Mouse (Mus musculus) neural tube, embryonic 10.5 days (tissue): Measurements from ENCODE around the gene Lrrc74a.

Experiments used
- DNase-seq: peaks from one replicate; pipeline ENCODE4 v3.0.0-alpha.2; 2017; ENCODE audit warnings: low spot score; ENCODE audit errors: extremely low spot score

The Lrrc74a gene

DNA sequence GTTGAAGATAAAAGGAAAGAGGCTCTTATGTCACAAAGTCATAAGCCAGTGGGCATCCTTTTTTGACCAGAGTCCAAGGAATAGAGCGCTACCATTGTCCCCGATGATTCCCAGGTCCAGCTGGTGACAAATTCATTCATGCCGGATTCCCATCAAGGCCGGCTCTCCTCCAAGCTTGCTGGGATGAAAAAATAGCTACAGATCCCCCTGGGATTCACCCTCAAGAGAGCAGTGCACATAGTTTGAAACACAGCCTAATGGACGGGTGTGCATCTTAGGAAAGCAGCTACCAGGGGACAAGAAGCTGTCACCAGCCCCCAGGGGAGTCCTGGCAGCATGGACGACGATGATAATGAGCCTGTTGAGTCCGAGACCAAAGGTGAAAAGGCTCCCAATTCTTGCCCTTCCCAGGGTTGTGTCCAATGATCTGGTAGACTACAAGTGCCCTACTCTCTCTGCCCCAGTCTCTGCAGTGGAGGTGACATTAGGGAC lies at the start of gene Lrrc74a:
Gene Lrrc74a, plus strand, starts transcription at position 51 of the 492 bp plus-strand sequence.
- no peak for DNase-seq

DNA sequence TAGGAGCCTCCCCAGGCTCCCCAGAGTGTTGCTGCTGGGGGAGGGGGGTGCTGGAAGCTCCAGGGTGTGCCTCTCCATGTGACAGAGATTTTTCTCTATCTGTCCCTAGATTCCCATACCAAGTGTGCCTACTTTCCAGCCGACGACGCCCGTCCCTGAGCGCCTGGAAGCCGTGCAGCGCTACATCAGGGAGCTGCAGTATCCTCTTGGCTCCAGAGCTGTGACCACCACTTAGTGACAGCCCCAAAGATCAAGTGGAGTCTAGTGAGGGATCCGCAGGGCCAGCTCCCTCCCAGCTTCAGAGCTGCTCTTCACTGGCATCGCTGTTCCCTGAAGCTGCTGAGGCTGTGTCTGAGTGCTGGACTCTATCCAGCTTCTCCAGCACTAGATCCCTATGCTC lies 48.9 kb upstream of the Lrrc74a start:
- DNase-seq, result no peak

DNA sequence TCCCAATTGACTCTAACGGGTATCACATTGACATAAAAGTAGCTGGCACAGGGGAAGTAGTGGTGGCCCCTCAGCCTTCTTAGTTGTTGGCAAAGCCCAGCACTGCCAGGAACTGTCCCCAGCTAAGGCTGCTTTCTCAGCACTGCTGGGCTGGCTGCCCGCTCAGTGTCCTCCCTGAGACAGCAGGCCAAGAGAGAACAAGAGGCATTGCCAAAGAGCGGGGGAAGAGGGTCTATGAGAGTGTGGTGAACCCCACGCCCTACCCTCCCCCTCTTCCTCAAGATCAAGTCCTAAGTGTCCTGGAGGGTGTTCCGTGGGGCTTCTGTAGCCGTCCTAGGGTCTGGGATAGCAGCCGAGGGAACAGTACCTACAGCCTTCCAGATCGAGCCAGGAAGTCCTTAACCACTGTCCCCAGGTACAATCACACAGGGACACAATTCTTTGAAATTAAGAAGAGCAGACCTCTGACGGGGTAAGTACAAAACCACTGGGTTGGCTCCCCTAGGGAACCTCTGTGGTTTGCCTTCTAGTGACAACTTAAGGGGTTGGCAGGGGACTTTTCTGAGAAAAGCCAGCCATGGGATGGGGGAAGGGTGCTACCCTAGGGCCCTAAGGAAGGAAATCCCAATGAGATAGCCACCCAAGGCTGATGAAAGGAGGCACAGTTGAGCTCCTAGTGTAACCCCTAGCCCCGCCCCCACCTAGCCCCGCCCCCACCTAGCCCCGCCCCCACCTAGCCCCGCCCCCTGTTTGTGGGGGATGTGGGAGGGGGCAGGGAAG lies 47.4 kb upstream of the Lrrc74a start:
- DNase-seq, result no peak

DNA sequence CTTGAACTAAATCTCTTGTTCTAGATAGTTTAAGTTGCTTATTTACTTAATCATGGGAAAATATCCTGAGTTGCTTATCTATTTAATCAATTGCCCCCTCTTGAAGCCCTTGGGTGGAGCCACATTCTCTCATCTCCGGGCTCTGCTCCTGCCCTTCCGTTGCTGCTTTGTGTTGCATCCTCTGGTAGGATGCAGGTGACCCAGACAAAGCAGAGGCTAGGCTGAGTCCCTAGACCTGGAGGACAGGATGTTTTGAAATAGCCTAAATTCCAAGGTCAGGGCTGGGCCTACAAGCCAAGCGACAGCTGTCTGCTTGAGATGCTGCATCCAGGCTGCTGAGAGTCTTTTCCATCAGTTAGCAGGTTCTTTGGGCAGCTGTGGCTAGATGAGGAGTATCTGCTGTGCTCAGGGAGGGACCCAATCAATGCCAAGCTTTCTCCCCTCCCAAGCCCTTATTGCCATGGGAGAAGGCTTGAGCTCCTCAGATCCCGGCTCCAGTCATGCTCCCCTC lies 46.7 kb upstream of the Lrrc74a start:
- no peak for DNase-seq

DNA sequence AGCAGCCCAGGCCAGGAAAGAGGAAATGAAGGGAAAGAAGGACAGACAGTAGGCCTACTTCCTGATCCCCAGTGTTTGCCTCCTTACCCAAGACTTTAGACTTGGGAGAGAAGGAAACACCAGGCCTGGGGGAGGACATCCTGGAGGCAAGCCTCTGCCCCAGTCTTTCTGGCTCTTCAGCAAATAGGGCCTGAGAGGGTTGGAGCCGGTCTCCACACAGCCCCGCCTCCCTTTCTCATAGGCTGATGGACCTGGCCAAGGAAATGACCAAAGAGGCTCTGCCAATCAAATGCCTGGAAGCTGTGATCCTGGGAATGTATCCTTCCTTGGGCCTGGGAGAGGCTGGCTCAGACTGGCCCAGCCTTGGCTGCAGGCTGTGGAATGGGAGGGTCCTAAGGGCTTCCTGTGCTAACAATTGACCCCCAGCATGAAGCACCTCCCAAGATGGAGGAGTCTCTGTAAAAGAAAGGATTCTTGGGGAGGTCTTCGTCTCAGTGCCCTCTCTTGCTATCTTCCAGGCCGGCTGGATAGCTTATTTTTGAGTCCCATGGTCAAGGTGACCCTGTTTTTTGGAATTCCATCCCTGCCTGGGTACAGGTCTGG lies 46.1 kb upstream of the Lrrc74a start:
- no peak for DNase-seq

DNA sequence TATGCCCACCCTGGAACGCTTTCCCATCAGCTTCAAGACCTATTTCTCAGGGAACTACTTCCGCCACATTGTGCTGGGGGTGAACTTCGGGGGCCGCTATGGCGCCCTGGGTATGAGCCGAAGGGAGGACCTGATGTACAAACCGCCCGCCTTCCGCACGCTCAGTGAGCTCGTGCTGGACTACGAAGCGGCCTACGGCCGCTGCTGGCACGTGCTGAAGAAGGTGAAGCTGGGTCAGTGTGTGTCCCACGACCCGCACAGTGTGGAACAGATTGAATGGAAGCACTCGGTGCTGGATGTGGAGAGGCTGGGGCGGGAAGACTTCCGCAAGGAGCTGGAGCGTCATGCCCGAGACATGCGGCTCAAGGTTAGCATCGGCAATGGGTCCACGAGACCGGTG lies 45.3 kb upstream of the Lrrc74a start:
- DNase-seq, result no peak

DNA sequence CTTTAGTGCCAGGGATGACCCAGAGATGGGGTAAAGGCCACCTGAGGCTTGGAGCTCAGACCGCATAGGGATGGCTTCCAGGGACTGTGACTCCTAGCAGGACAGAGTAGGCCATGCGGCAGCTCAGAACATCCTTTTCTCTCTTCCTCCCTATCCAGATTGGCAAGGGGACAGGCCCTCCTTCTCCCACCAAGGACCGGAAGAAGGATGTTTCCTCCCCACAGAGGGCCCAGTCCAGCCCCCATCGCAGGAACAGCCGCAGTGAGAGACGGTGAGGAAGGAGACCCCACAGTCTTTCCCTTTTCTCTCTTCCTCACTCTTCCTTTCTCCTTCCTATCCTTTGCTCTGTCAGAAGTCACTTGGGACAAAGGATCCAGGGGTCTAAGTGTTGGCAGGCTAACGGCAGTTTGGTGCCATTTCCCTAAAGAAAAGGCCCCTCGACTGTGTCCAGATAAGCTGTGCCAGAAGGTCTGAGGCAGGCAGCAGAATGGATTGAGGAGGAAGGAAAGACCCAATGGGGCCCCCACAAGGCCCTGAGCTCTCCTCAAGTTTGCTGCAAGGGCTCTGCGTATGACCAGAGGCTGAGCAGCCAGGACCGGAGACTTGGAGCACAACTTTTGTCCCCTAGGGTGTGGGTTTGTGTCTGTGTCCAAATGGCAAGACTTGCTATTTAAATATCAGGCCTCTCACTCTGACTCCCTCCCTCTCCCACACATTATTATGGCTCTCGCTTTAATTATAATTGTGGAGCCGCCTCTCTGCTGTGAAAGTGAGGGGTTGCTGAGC lies 43.3 kb upstream of the Lrrc74a start:
- no peak for DNase-seq

DNA sequence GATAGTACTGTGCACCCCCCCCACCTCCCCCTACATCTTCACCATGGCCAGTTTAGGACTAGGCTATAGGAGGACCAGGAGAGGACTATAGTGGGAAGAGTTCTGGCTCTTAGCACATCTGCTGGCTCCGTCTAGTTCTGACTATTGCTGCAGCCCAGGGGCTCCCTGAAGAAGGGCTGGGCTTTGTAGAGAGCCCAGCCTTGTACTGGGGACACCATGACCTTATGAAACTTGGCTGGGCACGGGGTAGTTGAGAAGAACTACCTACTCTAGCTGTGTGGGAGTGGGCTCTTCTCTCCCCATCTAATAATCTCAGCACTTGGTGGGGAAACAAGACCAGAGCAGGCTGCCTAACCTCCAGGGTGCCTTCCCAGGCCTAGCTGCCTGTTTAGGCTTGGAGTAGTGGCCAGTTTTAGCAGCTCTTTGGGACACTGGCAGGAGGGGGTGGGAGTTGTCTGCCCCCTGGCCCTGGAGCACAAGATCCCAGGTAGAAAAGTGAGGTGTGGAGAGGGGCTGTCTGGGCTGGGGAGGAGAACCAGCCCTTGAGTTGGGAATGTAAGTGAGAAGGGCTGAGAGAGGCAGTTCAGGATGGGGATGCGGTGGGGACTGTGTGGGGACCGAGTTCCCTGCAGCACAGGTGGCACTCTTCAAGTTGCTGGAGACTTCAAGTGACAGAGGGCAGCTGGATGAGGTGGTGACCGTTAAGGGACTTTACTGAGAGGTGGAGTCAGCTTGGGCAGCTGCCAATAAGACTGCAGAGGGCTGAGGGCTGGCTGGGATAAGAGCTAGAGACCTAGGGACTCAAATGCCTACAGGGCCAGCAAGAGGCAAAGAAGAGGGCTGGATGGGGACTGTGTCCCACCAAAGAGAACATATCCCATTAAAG lies 41.5 kb upstream of the Lrrc74a start:
- no peak for DNase-seq

DNA sequence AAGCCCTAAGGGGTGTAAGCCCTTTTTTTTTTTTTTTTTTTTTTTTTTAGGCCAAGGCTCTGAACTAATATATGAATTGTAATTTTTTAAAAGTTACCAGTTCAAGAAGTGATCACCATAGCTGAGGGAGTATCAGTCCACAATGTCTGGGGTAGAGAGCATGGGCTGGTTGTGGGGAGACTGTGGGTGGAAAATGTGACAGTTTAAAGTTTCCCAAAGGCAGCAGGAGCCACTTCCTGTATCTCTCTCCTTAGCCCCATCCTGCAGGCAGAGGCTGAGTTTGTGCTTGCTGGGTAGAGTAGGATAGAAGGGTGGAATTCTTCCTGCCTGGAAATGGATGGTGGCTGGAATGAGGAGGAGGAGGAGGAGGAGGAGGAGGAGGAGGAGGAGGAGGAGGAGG lies 40.8 kb upstream of the Lrrc74a start:
- no peak for DNase-seq

DNA sequence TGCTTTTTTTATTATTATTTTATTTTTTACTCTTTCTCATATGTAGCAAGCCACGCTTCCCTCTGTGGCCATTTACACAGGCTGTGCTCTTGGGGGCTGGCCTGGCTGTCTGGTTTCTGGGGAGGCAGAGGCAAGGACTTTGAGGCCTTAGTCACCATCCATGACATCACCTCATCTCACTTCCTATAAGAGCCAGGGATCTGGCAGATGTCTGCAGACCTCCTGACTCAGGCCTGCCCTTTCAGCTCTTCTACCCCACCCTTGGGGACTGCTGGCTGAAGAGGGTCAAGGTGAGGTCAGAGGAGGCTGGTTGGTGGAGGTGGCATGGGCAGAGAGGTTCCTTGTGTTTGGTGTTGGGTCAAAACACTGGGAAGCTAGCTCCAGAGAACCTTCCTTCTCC lies 39.7 kb upstream of the Lrrc74a start:
- no peak for DNase-seq

DNA sequence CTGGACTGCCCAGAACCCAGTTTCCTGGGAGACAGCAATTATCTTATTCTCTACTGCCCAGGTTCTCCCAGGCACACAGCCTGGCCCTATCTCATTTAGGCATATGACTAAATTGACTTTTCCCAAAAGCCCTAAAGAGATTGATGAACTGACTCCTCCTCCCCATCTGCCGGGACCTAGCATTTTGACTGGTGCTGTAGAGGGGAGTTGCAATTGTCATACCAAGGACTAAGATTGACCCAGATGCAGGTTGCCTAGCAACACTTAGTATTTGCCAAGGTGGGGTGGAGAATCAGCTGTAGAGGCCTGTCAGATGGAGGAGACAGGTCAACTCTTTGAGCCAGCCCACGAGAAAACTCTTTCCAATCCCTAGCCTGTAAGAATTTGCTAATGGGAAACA lies 36.2 kb upstream of the Lrrc74a start:
- DNase-seq, result no peak

DNA sequence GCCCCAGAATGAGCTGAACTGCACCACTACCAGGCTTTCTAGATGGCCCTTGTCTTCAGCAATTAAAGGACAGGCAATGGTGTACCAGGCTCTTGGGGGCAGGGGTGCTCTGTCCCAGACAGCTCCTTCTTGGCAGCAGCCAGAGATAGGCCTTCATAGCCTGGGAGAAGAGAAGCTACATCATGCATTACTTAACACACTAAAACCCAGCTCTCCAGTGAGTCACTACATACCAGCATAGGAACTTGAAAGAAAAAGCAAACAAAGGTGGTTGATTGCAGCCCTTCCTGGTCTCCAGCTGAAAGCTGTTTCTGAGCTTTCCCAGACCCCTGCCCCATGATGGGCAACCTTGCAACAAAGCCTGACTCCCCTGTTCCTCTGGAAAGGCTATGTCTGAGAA lies 35.6 kb upstream of the Lrrc74a start:
- no peak for DNase-seq

DNA sequence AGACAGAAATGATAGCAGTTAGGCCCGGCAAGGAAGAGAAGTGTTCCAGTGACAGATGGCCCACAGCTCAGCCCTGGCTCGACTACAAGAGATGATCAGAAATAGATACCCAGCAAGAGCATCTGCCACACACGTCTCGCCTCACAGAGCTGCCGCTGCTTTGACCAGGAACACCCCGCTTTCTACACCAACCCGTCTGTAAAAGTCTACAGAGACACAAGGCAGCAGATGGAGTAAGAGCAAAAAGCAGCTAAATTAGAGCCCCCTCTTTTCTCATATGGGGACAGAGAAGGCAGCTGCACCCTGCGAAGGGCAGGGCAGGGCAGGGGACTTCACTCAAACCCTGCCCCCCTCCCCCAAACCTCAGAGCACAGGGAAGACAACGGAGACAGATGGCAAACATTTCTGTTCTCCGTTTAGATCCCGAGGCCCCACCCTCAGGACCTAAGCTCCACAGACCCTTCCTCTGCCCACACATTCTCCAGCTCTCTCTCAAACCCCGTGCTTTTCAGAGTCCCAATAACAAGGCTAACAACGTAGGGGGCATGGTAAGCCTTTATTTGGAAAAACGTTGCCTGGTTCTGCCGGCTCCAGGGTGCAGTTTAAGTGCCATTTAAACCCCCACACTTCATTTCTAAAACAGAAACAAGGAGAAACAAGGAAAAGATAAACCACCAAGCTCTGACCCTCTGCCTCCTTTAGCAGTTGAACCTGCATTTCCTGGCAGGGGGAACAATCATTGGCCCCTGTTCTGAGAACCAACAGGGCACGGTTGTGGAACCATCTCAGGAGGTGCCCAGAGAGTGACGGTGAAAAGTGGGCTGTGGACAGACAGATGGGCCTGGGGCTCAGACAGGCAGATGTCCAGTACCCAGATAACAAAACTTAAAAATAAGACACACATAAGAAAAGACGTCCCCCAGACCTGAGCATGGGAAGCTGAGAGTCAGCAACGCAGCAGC lies 33.9 kb upstream of the Lrrc74a start:
- DNase-seq, result no peak

DNA sequence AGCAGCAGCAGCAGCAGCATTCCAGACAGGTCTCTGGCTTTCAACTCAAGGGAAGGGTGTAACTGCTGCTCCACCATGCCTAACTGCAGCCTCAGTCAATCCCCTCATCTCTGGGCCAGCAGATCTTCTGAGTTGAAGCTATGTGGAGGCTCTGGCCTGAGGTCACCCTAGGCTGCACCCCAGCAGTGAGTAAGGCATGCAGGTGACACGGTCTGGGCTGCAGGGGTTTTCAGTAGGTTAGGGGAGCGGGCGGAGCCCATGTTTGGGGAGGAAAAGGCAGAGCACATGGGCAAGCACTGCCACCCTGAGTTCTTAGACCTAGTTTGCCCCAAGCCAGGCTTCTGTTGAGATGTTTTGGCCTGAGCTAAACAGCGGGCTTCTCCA lies 33.2 kb upstream of the Lrrc74a start:
- no peak for DNase-seq

DNA sequence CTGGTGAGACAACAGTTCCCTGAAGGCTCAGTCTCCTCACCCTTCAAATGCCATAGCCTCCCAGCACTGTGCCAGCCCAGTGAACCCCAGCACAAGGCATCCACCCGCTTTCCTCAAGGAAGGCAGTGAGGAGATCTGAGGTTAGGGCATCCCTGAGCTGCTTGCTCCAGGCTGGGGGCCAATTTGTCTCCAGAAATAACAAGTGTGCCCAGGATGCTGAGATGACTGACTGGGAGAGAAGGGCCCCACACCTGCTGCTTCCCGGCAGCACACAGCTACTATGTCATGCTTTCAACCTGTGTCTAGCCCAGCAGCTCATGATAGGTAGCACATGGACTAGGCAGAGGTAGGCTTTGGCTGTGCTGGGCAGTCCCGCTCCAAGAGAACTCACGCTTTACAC lies 32.7 kb upstream of the Lrrc74a start:
- DNase-seq, result no peak

DNA sequence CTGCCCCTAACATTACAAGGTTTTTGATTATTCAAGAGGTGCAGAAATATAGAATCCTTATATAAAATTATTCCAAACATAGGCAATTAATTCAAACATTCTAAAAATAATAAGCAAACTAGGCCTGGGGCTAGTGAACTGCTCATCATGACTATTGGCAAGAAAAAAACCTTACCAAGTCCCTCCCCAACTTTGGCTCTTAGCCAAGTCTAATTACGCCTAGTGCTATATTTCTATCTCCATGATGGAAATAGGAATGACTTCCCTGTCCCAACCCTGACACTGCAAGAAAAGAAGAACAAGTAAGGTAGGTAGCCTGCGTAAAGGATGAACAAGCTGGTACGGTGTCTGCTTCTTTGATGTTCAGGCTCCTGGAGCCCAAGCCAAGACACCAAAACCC lies 31.5 kb upstream of the Lrrc74a start:
- no peak for DNase-seq

DNA sequence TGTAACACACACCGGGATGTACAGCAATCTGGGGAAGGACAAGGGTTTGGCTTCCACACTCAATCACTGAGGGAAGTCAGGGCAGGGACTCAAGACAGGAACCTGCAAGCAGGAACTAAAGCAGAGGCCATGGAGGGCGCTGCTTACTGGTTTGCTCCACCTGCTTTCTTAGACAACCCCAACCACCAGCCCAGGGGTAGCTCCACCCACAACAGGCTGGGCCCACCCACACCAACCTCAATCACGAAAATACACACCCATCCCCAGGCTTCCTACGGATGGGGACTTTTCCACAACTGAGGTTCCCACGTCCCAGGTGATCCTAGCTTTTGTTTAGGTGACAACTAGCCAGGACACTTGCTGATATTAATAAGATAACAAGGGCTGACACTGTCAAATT lies 28.3 kb upstream of the Lrrc74a start:
- DNase-seq, result no peak

DNA sequence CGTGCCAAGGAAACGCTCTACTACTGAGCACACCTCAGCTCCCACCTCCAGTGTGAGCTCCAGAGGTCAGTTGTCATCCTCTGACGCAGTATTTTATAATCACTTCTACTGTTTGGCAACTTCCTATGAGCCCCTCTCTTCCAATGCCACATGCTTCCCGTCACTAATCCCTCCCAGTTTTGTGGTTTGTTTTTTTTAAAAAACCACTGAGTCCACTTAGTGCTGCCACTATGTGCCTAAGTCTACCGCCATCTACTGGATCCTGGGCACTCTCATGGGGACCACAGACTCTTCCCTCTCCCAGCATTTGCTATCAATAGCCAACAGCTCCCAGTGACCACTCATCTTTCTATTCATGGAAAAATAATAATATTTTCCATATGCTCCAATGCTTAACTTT lies 20.1 kb upstream of the Lrrc74a start:
- DNase-seq, result no peak

DNA sequence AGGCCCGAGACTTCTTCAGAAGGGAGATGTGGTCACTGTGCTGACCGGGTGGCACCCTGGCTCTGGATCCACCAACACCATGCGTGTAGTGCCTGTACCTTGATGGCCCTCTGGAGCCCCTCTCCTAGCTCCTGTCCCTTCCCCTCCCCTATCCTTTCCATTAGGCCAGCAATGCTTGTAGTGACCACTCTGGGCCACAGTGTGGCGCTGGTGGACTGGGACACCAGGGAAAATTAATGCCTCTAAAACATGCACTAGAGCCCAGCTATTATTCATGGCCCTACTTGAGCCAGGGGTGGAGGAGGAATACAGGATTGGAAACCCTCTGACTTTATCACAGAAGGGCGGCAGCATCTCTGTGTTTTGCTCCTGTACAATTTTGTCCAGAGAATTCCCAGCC lies 18.8 kb upstream of the Lrrc74a start:
- peak; percentile 79 for DNase-seq

DNA sequence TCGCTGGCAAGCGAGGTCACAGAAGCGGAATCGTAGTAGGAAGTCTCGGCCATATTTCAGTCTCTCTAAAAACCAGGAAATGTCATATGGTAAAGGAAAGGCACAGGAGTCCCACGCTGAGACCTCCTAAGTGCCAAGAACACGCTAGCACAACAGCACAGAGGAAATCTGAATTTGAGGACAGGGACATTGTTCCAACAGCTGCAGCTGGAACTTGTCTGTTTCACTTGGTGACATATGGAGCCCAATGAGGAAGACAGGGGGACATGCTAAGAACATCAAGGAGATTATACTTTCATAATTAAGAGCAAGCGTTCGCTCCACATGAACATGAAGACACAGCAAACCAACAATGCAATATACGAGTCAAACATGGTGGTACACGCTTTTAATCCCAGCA lies 17.2 kb upstream of the Lrrc74a start:
- DNase-seq, result no peak
